Mouse (Mus musculus): ENCODE data around the gene Aplp2. TPM values are rescaled to one million over a fixed set of nuclear protein-coding genes. Genes with fewer than 3 reads are reported as not detected.
A peak's percentile ranks its signal among the peaks of the same experiment; 100 is the strongest.

Gene Aplp2
- polyA plus RNA-seq, 1 experiment from 2014 or later, result 525 TPM

DNA sequence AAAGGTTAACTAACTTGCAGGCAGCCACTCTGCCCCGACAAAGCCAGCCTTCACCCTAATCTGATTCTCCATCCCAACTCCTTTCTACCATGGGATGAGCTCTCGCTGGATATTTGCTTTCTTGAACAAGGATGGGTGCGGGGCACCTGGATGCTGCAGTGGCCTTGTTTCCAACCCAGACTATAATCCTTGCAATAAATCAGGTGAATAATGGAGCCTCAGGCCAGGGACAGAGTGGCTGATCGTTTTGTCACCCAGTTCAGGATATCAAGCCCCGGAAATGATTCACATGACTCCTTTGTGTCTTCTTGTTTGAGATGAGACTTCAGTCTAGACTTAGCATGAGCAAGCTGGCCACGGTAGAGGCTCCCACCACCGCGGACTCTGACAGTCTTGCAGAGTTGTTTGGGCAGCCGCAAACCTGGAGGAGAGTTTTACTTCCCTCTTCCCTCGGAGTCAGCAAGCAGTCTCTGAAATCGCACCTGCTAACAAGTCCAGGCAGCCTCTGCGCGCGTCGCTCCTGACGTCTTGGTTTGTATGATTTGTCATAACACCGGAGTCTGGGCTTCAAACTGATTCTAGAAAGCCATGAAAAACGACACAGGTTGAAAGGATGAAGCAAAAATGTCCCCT lies 31.8 kb upstream of the Aplp2 start:
- no peak overlapping the region for H3K9ac ChIP-seq (replicated peaks; ENCODE audit: low read depth)
- H3K4me3 ChIP-seq (ENCODE audit: low read depth, low read length), result no peak overlapping the region
- H3K4me2 ChIP-seq (replicated peaks; ENCODE audit: low read depth, low read length), result no peak overlapping the region
- no peaks in the 10 kb centered on the region for H3K9me3 ChIP-seq (ENCODE audit: low read length)
- no peak overlapping the region for H3K27ac ChIP-seq (ENCODE audit: low read length)
- H3K4me1 ChIP-seq (ENCODE audit: insufficient read depth, low read depth, low read length), result no peaks in the 10 kb centered on the region
- DNase-seq (ENCODE audit: low spot score) (no peak), ATAC-seq (no peak)
- no peaks in the 10 kb centered on the region for H3K27me3 ChIP-seq (replicated peaks; ENCODE audit: insufficient read depth, low read length)
- TF ChIP-seq EP300 (IDR thresholded peaks at IDR 0.05), result no peak
- no peak for TF ChIP-seq CTCF (IDR thresholded peaks at IDR 0.05)
- no peaks in the 10 kb centered on the region for H3K36me3 ChIP-seq (ENCODE audit: insufficient read depth, low read length)
- 57% methylated on average over 18 of the region's 18 CpGs for WGBS

DNA sequence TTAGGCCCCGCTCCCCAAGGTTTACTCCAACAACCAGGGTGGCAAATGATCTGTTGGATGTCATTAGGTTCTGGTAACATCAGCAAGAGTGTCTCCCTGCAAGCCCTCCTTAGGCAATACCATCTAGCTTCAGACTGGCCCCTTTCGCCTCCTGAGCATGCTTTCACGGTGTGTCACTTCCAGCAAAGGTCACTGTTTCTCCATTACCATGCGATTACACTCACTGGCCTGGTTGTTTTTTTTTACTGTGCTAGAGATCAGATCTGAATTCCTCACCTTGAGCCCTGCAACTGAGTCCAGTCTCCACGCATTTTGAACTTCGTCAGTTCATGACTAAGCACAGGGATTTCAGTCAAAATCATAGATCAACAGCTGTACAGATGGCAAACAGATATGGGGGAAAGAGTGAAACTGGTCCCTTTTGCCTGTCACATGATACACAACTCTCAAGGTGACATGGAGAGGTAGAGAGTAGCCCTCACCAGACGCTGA lies 29.6 kb upstream of the Aplp2 start:
- Histone ChIP-seq H3K4me2 (replicated peaks; ENCODE audit: low read depth, low read length) (no peak overlapping the region), H3K9me3 (ENCODE audit: low read length) (no peaks in the 10 kb centered on the region), H3K36me3 (ENCODE audit: insufficient read depth, low read length) (no peaks in the 10 kb centered on the region), H3K4me1 (ENCODE audit: insufficient read depth, low read depth, low read length) (no peaks in the 10 kb centered on the region), H3K9ac (replicated peaks; ENCODE audit: low read depth) (no peak overlapping the region), H3K4me3 (ENCODE audit: low read depth, low read length) (no peak overlapping the region), H3K27ac (ENCODE audit: low read length) (peak overlapping the region; percentile 35; the same call in 1 of the 2 replicates), H3K27me3 (replicated peaks; ENCODE audit: insufficient read depth, low read length) (no peaks in the 10 kb centered on the region)
- DNase-seq (ENCODE audit: low spot score) (no peak), ATAC-seq (peak; percentile 32; the same call in 1 of the 2 replicates)
- TF ChIP-seq EP300 (IDR thresholded peaks at IDR 0.05) (no peak), CTCF (IDR thresholded peaks at IDR 0.05) (no peak)
- WGBS, result 65% methylated on average over 7 of the region's 7 CpGs

DNA sequence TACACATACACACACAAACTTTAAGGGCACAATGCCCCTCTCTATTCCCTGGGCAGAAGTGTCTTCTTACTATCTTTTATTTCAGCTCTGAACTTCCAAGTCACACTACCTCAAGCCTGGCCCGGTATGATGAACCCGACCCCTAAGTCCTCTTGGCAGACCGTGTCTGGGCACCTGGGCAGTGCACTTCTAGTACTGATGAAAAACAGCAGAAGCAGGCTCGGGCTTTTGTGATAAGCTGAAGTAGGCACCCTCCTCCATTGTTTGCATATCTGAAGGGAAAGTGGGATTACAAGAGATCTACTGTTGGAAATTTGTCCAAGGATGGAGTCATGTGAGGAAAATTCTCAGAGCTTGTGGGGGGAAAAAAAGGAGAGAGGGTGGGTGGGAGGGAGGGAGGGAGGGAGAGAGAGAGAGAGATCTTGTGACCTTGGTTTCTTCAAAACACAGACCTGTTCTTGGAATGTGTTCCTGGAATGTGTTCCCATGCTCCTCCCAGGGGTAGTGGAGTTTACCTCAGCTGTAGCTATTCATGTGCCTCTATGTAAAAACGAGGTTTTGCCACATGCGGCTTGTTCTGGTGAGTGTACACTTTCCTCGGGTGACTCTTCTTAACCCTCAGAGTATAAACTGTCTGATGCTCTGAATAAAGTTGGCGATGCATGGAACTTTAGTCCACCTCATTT lies 29.1 kb upstream of the Aplp2 start:
- TF ChIP-seq CTCF (IDR thresholded peaks at IDR 0.05) (no peak), EP300 (IDR thresholded peaks at IDR 0.05) (no peak)
- Histone ChIP-seq H3K27me3 (replicated peaks; ENCODE audit: insufficient read depth, low read length) (no peaks in the 10 kb centered on the region), H3K9ac (replicated peaks; ENCODE audit: low read depth) (no peak overlapping the region), H3K4me3 (ENCODE audit: low read depth, low read length) (no peak overlapping the region), H3K36me3 (ENCODE audit: insufficient read depth, low read length) (no peaks in the 10 kb centered on the region), H3K9me3 (ENCODE audit: low read length) (no peaks in the 10 kb centered on the region), H3K27ac (ENCODE audit: low read length) (peak overlapping the region; percentile 35; the same call in 1 of the 2 replicates), H3K4me1 (ENCODE audit: insufficient read depth, low read depth, low read length) (peaks cover under 1% of the 10 kb centered on the region; the same call in 1 of the 2 replicates), H3K4me2 (replicated peaks; ENCODE audit: low read depth, low read length) (no peak overlapping the region)
- peak; percentile 72 for DNase-seq (ENCODE audit: low spot score)
- ATAC-seq, result peak; percentile 79
- 52% methylated on average over 8 of the region's 8 CpGs for WGBS

DNA sequence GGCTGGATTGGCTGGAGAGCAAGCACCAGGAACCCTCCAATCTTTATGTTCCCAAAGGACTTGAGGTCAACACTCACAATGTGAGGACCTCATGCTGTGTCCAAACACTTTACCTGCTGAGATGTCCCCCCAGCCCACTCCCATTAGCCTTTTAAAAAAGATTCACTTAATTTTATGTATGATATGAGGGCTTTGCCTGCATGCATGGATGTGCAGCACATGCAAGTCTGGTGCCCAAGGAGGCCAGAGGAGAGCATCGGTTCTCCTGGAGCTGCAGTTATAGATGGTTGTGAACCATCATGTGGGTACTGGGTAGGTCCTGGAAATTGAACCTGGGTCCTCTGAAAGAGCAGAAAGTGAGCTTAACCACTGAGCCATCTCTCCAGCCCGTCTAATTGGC lies 27.9 kb upstream of the Aplp2 start:
- Histone ChIP-seq H3K4me2 (replicated peaks; ENCODE audit: low read depth, low read length) (no peak overlapping the region), H3K27ac (ENCODE audit: low read length) (no peak overlapping the region), H3K9me3 (ENCODE audit: low read length) (no peaks in the 10 kb centered on the region), H3K9ac (replicated peaks; ENCODE audit: low read depth) (no peak overlapping the region), H3K36me3 (ENCODE audit: insufficient read depth, low read length) (no peaks in the 10 kb centered on the region), H3K4me3 (ENCODE audit: low read depth, low read length) (no peak overlapping the region), H3K27me3 (replicated peaks; ENCODE audit: insufficient read depth, low read length) (no peaks in the 10 kb centered on the region), H3K4me1 (ENCODE audit: insufficient read depth, low read depth, low read length) (peaks cover 7% of the 10 kb centered on the region; the same call in 1 of the 2 replicates)
- DNase-seq (ENCODE audit: low spot score), result no peak
- 93% methylated on average over 2 of the region's 2 CpGs for WGBS
- ATAC-seq, result no peak
- no peak for TF ChIP-seq EP300 (IDR thresholded peaks at IDR 0.05)
- no peak for TF ChIP-seq CTCF (IDR thresholded peaks at IDR 0.05)

DNA sequence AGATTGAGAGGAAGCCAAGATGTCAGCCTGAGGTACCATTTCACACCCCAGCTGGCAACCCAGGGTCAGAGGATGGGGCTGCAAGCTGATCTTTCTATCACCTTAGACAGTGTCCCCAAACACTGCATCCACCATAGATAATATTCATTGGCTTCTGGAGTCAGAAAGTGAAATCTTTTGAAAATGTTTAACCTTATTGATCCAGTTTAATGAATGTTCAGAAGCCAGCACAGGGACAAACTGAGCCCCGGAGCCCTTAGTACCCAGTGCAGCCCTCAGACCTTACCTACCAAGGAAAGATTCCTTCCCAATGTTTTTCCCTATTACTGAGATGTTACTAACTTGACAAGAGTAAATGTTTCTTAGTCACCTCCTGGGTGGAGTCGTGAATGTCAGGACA lies 26.9 kb upstream of the Aplp2 start:
- TF ChIP-seq CTCF (IDR thresholded peaks at IDR 0.05) (no peak), EP300 (IDR thresholded peaks at IDR 0.05) (no peak)
- ATAC-seq, result no peak
- Histone ChIP-seq H3K9me3 (ENCODE audit: low read length) (no peaks in the 10 kb centered on the region), H3K4me2 (replicated peaks; ENCODE audit: low read depth, low read length) (no peak overlapping the region), H3K36me3 (ENCODE audit: insufficient read depth, low read length) (no peaks in the 10 kb centered on the region), H3K27me3 (replicated peaks; ENCODE audit: insufficient read depth, low read length) (no peaks in the 10 kb centered on the region), H3K4me1 (ENCODE audit: insufficient read depth, low read depth, low read length) (peaks cover 7% of the 10 kb centered on the region; the same call in 1 of the 2 replicates), H3K27ac (ENCODE audit: low read length) (no peak overlapping the region), H3K9ac (replicated peaks; ENCODE audit: low read depth) (no peak overlapping the region), H3K4me3 (ENCODE audit: low read depth, low read length) (no peak overlapping the region)
- DNase-seq (ENCODE audit: low spot score), result no peak
- WGBS, result 74% methylated on average over 2 of the region's 2 CpGs

DNA sequence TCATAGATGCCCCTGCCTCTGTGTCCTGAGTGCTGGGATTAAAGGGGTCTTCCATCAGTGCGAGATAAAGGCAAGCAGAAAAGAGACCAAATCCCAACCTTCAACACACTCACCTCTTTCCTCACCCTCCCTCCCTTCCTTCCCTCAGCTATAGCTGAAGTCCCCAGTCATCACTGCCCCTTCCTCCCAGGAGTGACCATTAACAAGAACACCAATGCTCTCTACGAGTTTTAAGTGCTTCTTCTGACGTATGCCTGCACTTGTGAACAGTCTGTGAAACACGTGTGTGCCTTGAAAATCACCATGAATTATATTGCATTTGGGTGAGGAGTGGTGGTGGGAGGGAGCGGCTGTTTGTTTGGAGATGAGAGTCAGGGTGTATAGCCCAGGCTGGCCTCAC lies 24.5 kb upstream of the Aplp2 start:
- no peaks in the 10 kb centered on the region for H3K27me3 ChIP-seq (replicated peaks; ENCODE audit: insufficient read depth, low read length)

More for the DNA sequence above, 24.5 kb upstream of the Aplp2 start:
- H3K4me3 ChIP-seq (ENCODE audit: low read depth, low read length), result no peak overlapping the region
- no peaks in the 10 kb centered on the region for H3K9me3 ChIP-seq (ENCODE audit: low read length)
- H3K4me2 ChIP-seq (replicated peaks; ENCODE audit: low read depth, low read length), result no peak overlapping the region
- no peaks in the 10 kb centered on the region for H3K36me3 ChIP-seq (ENCODE audit: insufficient read depth, low read length)
- no peak overlapping the region for H3K9ac ChIP-seq (replicated peaks; ENCODE audit: low read depth)
- WGBS, result 55% methylated on average over 5 of the region's 5 CpGs
- no peak overlapping the region for H3K27ac ChIP-seq (ENCODE audit: low read length)
- no peak for TF ChIP-seq EP300 (IDR thresholded peaks at IDR 0.05)
- TF ChIP-seq CTCF (IDR thresholded peaks at IDR 0.05), result no peak
- ATAC-seq (peak; percentile 72), DNase-seq (ENCODE audit: low spot score) (peak; percentile 67)
- peaks cover 10% of the 10 kb centered on the region; the same call in 1 of the 2 replicates for H3K4me1 ChIP-seq (ENCODE audit: insufficient read depth, low read depth, low read length)

Measured in lung, postnatal 0 days (tissue).